Mouse (Mus musculus): ENCODE results near the gene Neurl1b.

Gene Neurl1b

GRCm38 (mm10) chr17:26451651-26452295, 37.1 kb downstream of the Neurl1b start:
- DNase-seq (ENCODE audit: low spot score in 2 of 2), result peak in 1 of 2 experiments; percentile 47

- DNase-seq (ENCODE audit: low spot score in 2 of 2), result peak in 1 of 2 experiments; percentile 68
Measured at GRCm38 (mm10) chr17:26452371-26452972, 37.8 kb downstream of the Neurl1b start.

- DNase-seq (ENCODE audit: low spot score in 2 of 2), result no peak
Measured at GRCm38 (mm10) chr17:26457506-26457905, 42.9 kb downstream of the Neurl1b start.

- no peak for DNase-seq (ENCODE audit: low spot score in 2 of 2)
Measured at GRCm38 (mm10) chr17:26458049-26458448, 43.4 kb downstream of the Neurl1b start.

- DNase-seq (ENCODE audit: low spot score in 2 of 2), result peak; percentile 72 to 81
Measured at GRCm38 (mm10) chr17:26462634-26463170, 48.1 kb downstream of the Neurl1b start.

- DNase-seq (ENCODE audit: low spot score in 2 of 2), result no peak
Measured at GRCm38 (mm10) chr17:26463432-26463831, 48.8 kb downstream of the Neurl1b start.

GRCm38 (mm10) chr17:26463984-26464383, 49.4 kb downstream of the Neurl1b start:
- no peak for DNase-seq (ENCODE audit: low spot score in 2 of 2)

- no peak for DNase-seq (ENCODE audit: low spot score in 2 of 2)
Measured at GRCm38 (mm10) chr17:26464481-26464880, 49.9 kb downstream of the Neurl1b start.

- no peak for DNase-seq (ENCODE audit: low spot score in 2 of 2)
Measured at GRCm38 (mm10) chr17:26464972-26465371, 50.3 kb downstream of the Neurl1b start.

GRCm38 (mm10) chr17:26466741-26467150, 52.1 kb downstream of the Neurl1b start:
- peak; percentile 71 to 84 for DNase-seq (ENCODE audit: low spot score in 2 of 2)

GRCm38 (mm10) chr17:26467619-26468018, 53.0 kb downstream of the Neurl1b start:
- DNase-seq (ENCODE audit: low spot score in 2 of 2), result no peak

- no peak for DNase-seq (ENCODE audit: low spot score in 2 of 2)
Measured at GRCm38 (mm10) chr17:26468102-26468894, 53.7 kb downstream of the Neurl1b start.

GRCm38 (mm10) chr17:26476871-26477270, 62.2 kb downstream of the Neurl1b start:
- no peak for DNase-seq (ENCODE audit: low spot score in 2 of 2)

GRCm38 (mm10) chr17:26478672-26479071, 64.0 kb downstream of the Neurl1b start:
- no peak for DNase-seq (ENCODE audit: low spot score in 2 of 2)

GRCm38 (mm10) chr17:26479619-26480018, 65.0 kb downstream of the Neurl1b start:
- DNase-seq (ENCODE audit: low spot score in 2 of 2), result peak in 1 of 2 experiments; percentile 54

- no peak for DNase-seq (ENCODE audit: low spot score in 2 of 2)
Measured at GRCm38 (mm10) chr17:26480956-26481355, 66.3 kb downstream of the Neurl1b start.

- DNase-seq (ENCODE audit: low spot score in 2 of 2), result no peak
Measured at GRCm38 (mm10) chr17:26484626-26485421, 70.2 kb downstream of the Neurl1b start.

- DNase-seq (ENCODE audit: low spot score in 2 of 2), result no peak
Measured at GRCm38 (mm10) chr17:26487266-26487665, 72.6 kb downstream of the Neurl1b start.

GRCm38 (mm10) chr17:26487917-26488316, 73.3 kb downstream of the Neurl1b start:
- DNase-seq (ENCODE audit: low spot score in 2 of 2), result no peak

- no peak for DNase-seq (ENCODE audit: low spot score in 2 of 2)
Measured at GRCm38 (mm10) chr17:26488711-26489403, 74.2 kb downstream of the Neurl1b start.

- no peak for DNase-seq (ENCODE audit: low spot score in 2 of 2)
Measured at GRCm38 (mm10) chr17:26490072-26490471, 75.4 kb downstream of the Neurl1b start.

All from cerebellum, postnatal 4 days (tissue).